Mouse (Mus musculus): ENCODE results near the gene Pcbp4.
A peak's percentile ranks its signal among the peaks of the same experiment; 100 is the strongest.

Gene Pcbp4

GRCm38 (mm10) chr9:106447348-106447747, 5.7 kb upstream of the Pcbp4 start, which contains the start of the genes Abhd14b and Abhd14a:
Gene Abhd14b (plus strand): TSS chr9:106447459.
Gene Abhd14a (minus strand): TSS chr9:106447678.
- peak; percentile 96 for DNase-seq (ENCODE audit: low spot score)

GRCm38 (mm10) chr9:106447951-106448350, 5.1 kb upstream of the Pcbp4 start:
- DNase-seq (ENCODE audit: low spot score) = no peak

- peak; percentile 77 for DNase-seq (ENCODE audit: low spot score)
Observed at GRCm38 (mm10) chr9:106448498-106449031, 4.5 kb upstream of the Pcbp4 start.

DNA sequence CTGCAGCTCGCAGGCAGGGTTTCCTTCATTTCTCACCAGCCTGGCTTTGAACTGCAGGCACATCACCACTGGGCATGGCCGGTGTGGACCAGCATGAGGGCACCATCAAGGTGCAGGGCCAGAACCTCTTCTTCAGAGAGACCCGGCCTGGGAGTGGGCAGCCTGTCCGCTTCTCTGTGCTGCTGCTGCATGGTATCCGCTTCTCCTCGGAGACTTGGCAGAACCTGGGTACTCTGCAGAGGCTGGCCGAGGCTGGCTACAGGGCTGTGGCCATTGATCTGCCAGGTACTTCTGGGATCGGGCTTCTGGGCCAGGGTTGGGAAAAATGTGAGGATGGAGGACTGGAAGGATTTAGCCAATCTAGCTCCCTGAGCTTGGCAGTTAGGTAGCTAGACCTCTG, 3.1 kb upstream of the Pcbp4 start:
- DNase-seq (ENCODE audit: low spot score) = no peak

DNA sequence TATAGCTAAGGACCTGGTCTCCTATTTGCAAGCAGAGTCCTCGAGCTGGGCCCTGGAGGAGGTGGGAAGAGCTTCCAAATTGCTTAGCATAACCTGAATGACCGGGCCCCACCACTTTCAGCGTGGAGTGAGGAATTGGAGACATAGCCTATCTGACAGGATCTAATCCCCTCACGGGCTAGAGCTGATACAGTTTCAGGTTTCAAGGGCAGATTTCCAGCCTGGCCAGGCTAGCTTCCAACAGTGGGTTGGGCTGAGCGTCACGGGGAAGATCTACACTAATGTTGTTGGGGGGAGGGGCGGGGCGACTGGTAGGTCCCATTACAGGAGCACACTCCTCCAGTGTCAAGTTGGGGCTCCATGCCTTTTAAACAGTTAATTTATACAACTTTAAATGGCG, 2.4 kb upstream of the Pcbp4 start:
- DNase-seq (ENCODE audit: low spot score) = peak; percentile 49

DNA sequence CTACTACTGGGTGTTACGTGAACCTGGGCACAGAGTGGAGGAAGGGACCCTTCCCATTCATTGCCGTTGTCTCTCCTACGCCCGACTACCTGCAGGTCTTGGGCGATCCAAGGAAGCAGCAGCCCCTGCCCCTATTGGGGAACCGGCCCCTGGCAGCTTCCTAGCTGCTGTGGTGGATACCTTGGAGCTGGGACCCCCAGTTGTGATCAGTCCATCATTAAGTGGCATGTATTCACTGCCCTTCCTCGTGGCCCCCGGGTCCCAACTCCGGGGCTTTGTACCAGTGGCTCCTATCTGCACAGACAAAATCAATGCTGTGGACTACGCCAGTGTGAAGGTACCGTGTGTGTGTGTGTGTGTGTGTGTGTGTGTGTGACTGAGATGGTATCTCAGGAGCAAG, 1.8 kb upstream of the Pcbp4 start:
- DNase-seq (ENCODE audit: low spot score) = no peak

GRCm38 (mm10) chr9:106451899-106452298, 1.2 kb upstream of the Pcbp4 start:
- DNase-seq (ENCODE audit: low spot score) = no peak

DNA sequence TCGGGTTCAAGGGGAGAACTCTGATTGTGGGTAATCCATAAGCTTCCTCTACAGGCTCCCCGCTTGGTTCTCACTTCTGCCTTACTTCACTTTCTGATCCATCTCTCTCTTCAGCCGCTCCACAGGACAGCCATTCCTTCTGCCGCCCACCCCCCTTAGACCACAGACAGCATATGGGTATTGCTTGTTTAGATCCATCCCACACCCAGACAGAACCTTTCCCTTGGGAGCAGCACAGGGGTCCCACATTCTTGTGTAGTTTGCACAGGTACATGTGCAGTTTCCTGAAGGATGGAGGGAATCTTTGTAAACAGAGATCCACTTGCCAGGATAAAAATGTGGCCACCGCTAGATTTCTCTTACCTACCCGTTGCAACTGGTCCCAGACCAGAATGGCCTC, 740 bp upstream of the Pcbp4 start:
- no peak for DNase-seq (ENCODE audit: low spot score)

GRCm38 (mm10) chr9:106452821-106453220, 270 bp upstream of the Pcbp4 start:
- peak; percentile 79 for DNase-seq (ENCODE audit: low spot score)

- peak; percentile 53 for DNase-seq (ENCODE audit: low spot score)
Observed at GRCm38 (mm10) chr9:106454071-106454761, 1.1 kb downstream of the Pcbp4 start.

DNA sequence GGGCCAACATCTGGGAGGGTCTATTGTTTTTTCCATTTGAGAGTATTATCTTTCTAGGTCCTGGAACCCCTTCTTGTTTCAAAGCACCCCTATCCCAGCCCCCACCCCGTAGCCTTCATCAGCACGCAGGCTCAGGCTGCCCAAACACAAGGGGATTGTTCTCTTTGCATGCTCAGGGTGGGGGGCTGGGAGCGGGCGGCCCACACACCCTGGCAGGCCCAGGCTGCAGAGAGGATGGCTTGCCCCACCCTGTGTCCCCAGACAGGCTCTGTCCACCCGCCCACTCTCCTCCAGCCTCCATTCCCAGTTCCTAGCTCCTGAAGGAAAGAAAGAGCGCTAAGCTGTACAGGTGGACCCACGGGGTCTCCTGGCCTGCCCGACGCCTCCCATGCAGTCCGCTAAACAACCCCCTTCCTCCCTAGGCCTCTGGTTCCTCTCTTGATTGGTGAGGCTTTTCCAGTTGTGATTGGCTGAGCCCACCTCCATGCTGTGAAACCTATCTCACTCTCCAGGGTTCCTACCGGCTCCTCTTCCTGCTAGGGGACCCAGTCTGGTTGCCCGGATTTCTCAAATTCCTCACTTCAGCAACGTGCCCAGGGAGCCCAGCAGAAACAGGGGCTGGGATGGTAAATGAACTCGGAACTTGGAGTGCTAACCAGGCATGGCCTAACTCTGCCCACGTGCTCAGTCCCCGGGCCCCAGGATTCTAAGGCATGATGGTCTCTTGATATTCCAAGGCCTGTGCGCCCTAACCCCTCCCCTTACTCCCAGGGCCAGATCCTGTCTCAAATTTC, 2.0 kb downstream of the Pcbp4 start:
- DNase-seq (ENCODE audit: low spot score) = no peak

DNA sequence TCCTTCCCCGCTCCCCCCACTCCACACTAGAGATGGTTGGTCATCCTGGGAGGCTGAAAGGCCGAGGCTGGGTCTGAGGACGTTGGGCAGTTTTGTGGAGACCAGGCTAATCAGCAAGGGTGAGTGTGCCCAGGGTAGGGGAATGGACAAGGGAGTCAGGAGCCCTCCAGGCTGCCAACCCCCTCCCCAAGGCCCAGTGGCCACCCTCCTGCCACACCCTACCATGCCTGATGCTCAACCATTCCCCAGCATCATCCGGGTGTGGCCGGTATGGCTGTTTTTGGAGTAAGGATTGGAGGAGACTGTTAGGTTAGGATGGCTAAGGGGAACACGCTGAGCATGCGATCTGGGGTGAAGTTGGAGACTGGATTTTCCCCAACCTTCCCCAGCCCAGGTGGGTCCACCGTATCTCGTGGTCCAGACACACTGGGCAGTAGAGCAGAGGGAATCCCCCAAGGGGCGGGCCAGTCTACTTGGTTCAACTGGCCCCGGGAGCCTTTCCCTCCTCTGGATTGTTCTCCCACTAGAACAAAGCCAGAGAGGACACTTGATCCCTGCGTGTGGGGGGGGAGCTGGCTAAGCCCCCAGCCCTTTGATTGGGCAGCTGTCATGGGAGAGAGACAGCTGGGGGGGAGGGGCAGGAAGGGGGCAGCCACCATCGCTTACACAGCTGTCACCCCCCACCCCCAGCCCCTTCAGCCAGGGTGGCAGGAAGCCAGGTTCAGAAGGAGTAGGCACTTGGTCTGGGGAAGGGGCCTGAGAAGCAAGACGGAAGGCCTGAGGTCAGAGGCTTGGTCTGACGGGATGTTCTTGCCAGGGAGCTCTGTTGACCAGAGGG, 3.5 kb downstream of the Pcbp4 start:
- no peak for DNase-seq (ENCODE audit: low spot score)

DNA sequence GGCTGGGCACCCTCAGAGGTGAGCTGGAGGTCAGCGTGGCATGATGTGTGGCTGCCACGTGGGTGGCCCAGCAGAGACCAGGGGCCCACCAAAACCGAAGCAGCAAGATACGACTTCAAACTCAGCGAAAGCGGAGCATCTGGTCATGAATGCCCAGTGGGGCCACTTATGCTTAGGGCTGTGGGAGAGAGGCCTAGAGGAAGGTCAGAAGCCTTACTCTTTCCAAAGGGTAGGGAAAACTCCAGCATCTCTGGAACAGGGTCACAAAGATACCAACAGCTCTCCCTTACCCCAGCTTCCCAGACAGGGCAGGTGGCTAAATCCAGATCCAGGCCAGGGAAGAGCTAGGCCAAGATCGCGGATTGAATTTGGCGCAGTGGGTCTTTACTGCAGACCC, 4.1 kb downstream of the Pcbp4 start:
- no peak for DNase-seq (ENCODE audit: low spot score)

GRCm38 (mm10) chr9:106457920-106458319, 4.8 kb downstream of the Pcbp4 start:
- no peak for DNase-seq (ENCODE audit: low spot score)

- no peak for DNase-seq (ENCODE audit: low spot score)
Observed at GRCm38 (mm10) chr9:106459946-106460345, 6.9 kb downstream of the Pcbp4 start.

- DNase-seq (ENCODE audit: low spot score) = no peak
Observed at GRCm38 (mm10) chr9:106460401-106461025, 7.4 kb downstream of the Pcbp4 start.

GRCm38 (mm10) chr9:106461026-106461415, 7.9 kb downstream of the Pcbp4 start:
- no peak for DNase-seq (ENCODE audit: low spot score)

- DNase-seq (ENCODE audit: low spot score) = no peak
Observed at GRCm38 (mm10) chr9:106461641-106462429, 8.7 kb downstream of the Pcbp4 start.

DNA sequence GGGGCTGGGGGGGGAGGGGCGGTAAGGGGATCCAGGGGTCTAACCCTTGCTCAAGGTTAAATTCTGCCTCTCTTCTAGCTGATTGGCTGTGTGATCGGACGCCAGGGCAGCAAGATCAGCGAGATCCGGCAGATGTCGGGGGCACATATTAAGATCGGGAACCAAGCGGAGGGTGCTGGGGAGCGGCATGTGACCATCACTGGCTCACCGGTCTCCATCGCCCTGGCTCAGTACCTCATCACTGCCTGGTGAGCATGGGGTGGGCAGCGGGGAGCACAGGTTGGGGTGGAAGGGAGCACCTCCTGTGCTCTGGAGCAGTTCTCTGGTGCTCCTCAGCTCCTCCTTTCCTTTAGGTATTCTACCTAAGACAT, 9.3 kb downstream of the Pcbp4 start:
- no peak for DNase-seq (ENCODE audit: low spot score)

DNA sequence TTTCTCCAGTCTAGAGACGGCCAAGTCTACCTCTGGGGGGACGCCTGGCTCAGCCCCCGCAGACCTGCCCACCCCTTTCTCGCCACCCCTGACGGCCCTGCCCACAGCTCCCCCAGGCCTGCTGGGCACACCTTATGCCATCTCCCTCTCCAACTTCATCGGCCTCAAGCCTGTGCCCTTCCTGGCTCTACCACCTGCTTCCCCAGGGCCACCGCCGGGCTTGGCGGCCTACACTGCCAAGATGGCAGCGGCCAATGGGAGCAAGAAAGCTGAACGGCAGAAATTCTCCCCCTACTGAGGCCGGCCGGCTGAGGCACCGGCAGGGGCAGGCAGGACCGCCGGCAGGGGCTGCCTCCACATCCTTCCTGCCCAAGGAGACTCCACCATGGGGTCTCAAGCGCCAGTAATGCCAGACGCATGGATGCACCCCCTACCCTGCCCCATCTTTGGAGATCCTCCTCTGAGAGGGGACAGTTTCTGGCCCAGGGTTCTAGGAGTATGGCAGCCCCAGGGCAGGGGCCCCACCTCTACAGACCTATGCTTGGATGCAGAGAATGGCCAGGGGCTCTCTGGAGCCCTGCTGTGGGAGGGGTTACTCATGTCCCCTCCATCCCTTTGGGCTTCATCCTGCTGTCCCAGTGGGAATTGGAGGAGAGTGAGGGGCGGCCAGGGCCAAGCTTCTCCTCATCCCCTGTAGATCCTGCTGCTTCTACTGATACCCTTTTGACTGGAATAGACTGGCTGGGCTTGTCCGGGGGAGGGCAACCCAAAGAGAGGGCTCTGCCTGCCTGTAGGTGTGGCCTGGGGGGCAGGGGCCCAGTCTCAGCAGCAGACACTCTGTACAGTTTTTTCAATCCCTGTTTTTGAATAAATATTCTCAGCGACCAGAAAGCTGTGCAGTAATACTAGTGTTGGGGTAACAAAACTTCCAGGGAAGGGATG, 10.3 kb downstream of the Pcbp4 start:
- no peak for DNase-seq (ENCODE audit: low spot score)
